Mouse (Mus musculus): ENCODE data around the gene Olfr765. TPM values are rescaled to one million over a fixed set of nuclear protein-coding genes. Genes with fewer than 3 reads are reported as not detected.

Gene Olfr765
- polyA plus RNA-seq, 1 experiment from 2014 or later, result not detected

DNA sequence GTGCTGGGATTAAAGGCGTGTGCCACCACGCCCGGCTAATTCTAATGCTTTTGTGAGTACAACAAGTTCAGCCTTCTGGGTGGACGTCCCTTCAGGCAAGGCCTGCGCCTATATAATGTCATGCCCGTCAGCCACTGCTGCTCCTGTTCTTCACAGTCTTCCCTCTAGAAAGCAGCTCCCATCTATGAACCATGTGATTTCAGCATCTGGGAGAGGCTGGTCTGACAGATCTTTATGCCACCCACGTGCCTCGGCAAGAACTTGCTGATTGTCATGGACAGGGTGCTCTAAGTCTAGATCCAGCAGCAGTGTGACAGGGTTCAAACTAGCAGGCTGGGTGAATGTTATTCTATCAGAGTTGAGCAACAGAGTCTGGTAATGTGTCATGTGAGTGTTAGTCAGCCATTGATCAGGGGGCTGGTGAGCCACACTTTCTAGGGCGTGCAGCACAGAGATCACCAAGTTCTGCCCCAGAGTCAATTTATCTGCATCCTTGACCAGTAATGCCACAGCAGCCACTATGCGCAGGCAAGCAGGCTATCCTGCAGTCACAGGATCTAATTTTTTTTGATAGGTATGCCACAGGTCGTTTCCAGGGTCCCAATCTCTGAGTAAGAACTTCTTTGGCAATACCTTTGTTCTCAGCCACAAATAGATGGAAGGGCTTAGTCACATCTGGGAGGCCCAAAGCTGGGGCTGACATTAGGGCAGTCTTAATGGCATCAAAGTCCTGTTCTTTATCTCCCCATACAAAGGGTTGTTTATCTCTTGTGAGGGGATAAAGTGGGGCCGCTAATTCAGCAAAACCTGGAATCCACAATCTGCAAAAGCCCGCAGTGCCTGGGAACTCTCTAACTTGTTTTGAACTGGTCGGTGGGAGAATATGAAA lies 45.5 kb downstream of the Olfr765 start:
- no peak for DNase-seq (ENCODE audit: low read depth, low spot score)
- in situ Hi-C loops (cut with MboI; ENCODE audit: low pct_unique_long_range_greater_than_20kb), result no loop called here
- POLR2A ChIA-PET, result no interaction called here

DNA sequence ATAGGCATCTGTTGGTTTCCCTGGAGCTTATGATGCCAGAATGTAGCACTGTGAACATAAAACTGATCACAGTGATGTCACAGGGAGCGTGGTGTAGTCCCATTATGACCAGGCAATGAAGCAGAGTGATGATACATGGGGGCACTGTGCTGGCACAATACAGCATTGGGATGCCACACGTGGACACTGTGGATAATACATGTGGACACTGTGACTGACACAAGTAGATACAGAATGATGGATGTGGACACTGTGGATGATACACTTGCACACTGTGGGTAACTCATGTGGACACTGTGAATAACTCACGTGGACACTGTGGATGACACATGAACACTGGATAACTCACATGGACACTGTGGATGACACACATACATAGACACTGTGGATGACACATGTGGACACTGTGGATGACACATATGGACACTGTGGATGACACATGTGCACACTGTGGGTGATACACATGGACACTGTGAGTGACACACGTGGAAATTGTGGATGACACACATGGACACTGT lies 53.2 kb downstream of the Olfr765 start:
- ATAC-seq (no peak), DNase-seq (ENCODE audit: low read depth, low spot score) (no peak)
- CTCF ChIA-PET, result no interaction called here
- no peaks in the 10 kb centered on the region for H3K27me3 ChIP-seq
- no peak for TF ChIP-seq CTCF (IDR thresholded peaks at IDR 0.05)
- in situ Hi-C loops (cut with MboI; ENCODE audit: low pct_unique_long_range_greater_than_20kb), result no loop called here
- POLR2A ChIA-PET, result no interaction called here

More for the DNA sequence above, 45.5 kb downstream of the Olfr765 start:
- ATAC-seq, result no peak
- CTCF ChIA-PET, result interaction anchor here (0.8 to 1.2 kb wide), 2 partner anchors 9 to 58 kb away, joined by 3 read pairs; no protein-coding TSS in a partner anchor
- H3K27me3 ChIP-seq, result no peaks in the 10 kb centered on the region
- TF ChIP-seq CTCF (IDR thresholded peaks at IDR 0.05), result no peak

GRCm38 (mm10) chr10:128995796-128996195 lies 54.0 kb downstream of the Olfr765 start:
- DNase-seq (ENCODE audit: low read depth, low spot score) (no peak), ATAC-seq (no peak)
- H3K27me3 ChIP-seq, result no peaks in the 10 kb centered on the region
- in situ Hi-C loops (cut with MboI; ENCODE audit: low pct_unique_long_range_greater_than_20kb), result no loop called here
- ChIA-PET CTCF (no interaction called here), POLR2A (no interaction called here)
- TF ChIP-seq CTCF (IDR thresholded peaks at IDR 0.05), result no peak

Other genes starting within 250 kb of the Olfr765 start
- gene Dnajc14, start 245.9 kb downstream of the Olfr765 start, polyA plus RNA-seq (2021), result 81.8 TPM
- 26.7 TPM for gene Tmem198b, start 245.6 kb downstream of the Olfr765 start, polyA plus RNA-seq (2021)
- gene Sarnp, start 232.7 kb downstream of the Olfr765 start, polyA plus RNA-seq (2021), result 105 TPM
- 56.5 TPM for gene Ormdl2, start 228.4 kb downstream of the Olfr765 start, polyA plus RNA-seq (2021)
- gene Gdf11, start 158.3 kb downstream of the Olfr765 start, polyA plus RNA-seq (2021), result 62.3 TPM
- 2,035 TPM for gene Cd63, start 149.0 kb downstream of the Olfr765 start, polyA plus RNA-seq (2021)
- 10.8 TPM for gene Rdh5, start 127.1 kb downstream of the Olfr765 start, polyA plus RNA-seq (2021)
- 203 TPM for gene Bloc1s1, start 126.0 kb downstream of the Olfr765 start, polyA plus RNA-seq (2021)
- gene Itga7, start 116.2 kb downstream of the Olfr765 start, polyA plus RNA-seq (2021), result 20.3 TPM
- 6.1 TPM for gene Mettl7b, start 89.0 kb downstream of the Olfr765 start, polyA plus RNA-seq (2021)
- gene Olfr9, start 60.6 kb downstream of the Olfr765 start, polyA plus RNA-seq (2021), result not detected
- gene Olfr763, start 39.2 kb downstream of the Olfr765 start, polyA plus RNA-seq (2021), result not detected
- not detected for gene Olfr764-ps1, start 10.1 kb downstream of the Olfr765 start, polyA plus RNA-seq (2021)
- not detected for gene Olfr766-ps1, start 19.0 kb upstream of the Olfr765 start, polyA plus RNA-seq (2021)
- gene Olfr767, start 32.9 kb upstream of the Olfr765 start, polyA plus RNA-seq (2021), result 0.03 TPM
- not detected for gene Olfr768, start 49.4 kb upstream of the Olfr765 start, polyA plus RNA-seq (2021)
- not detected for gene Olfr769, start 67.9 kb upstream of the Olfr765 start, polyA plus RNA-seq (2021)
- not detected for gene Olfr770, start 89.0 kb upstream of the Olfr765 start, polyA plus RNA-seq (2021)
- gene Olfr771, start 114.8 kb upstream of the Olfr765 start, polyA plus RNA-seq (2021), result not detected
- not detected for gene Olfr772, start 127.9 kb upstream of the Olfr765 start, polyA plus RNA-seq (2021)
- not detected for gene Olfr773, start 137.4 kb upstream of the Olfr765 start, polyA plus RNA-seq (2021)
- not detected for gene Olfr774, start 186.2 kb upstream of the Olfr765 start, polyA plus RNA-seq (2021)
- gene Olfr775, start 198.4 kb upstream of the Olfr765 start, polyA plus RNA-seq (2021), result not detected
- gene Olfr776, start 209.1 kb upstream of the Olfr765 start, polyA plus RNA-seq (2021), result not detected
- gene Olfr777, start 221.5 kb upstream of the Olfr765 start, polyA plus RNA-seq (2021), result not detected

All from Patski (cell line).